Mouse (Mus musculus): ENCODE results near the gene Sugt1. TPM values are rescaled to one million over a fixed set of nuclear protein-coding genes. Genes with fewer than 3 reads are reported as not detected.

The Sugt1 gene
- total RNA-seq, 2 experiments from 2014 or later = 94.6 to 121 TPM

DNA sequence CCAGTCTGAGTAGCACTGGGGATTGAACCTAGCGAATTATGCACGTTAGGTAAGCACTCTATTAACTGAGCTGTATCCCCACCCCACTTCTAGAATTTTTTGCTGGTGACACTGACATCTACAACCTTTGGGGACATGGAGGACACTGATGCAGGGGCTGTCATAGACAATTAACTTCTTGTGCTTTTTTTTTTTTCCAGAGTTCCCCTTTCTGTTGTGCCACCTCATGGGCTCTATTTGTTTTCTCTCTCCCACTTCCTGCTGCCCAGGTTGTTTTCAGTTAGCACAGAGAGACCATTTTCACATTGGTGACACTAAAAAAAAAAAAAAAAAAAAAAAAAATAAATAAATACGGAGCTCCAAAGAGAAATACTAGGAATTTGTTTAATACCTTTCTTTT, 83.5 kb downstream of the Sugt1 start:
- no peak for ATAC-seq (replicated peaks; ENCODE audit: low FRiP score, low TSS enrichment, poor library complexity, severe bottlenecking)

DNA sequence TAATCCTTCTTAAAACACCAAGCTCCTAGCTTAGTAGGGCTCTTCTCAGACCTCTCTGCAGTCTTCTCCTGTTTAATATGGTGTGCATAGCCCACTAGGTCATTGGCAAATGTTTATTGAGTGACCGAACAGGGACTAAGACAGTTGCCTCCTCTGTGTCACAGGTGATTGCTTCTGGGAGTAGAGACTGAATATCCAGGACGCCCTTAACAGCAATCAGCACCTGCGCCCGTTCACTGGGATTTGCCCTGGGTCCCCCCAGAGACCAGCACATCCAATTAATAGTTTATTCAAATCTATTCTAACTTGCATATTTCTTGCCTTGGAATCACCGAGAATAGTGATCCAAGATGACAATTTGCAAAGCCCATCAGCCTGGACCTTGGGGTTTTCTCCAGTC, 85.1 kb downstream of the Sugt1 start:
- no peak for ATAC-seq (replicated peaks; ENCODE audit: low FRiP score, low TSS enrichment, poor library complexity, severe bottlenecking)

DNA sequence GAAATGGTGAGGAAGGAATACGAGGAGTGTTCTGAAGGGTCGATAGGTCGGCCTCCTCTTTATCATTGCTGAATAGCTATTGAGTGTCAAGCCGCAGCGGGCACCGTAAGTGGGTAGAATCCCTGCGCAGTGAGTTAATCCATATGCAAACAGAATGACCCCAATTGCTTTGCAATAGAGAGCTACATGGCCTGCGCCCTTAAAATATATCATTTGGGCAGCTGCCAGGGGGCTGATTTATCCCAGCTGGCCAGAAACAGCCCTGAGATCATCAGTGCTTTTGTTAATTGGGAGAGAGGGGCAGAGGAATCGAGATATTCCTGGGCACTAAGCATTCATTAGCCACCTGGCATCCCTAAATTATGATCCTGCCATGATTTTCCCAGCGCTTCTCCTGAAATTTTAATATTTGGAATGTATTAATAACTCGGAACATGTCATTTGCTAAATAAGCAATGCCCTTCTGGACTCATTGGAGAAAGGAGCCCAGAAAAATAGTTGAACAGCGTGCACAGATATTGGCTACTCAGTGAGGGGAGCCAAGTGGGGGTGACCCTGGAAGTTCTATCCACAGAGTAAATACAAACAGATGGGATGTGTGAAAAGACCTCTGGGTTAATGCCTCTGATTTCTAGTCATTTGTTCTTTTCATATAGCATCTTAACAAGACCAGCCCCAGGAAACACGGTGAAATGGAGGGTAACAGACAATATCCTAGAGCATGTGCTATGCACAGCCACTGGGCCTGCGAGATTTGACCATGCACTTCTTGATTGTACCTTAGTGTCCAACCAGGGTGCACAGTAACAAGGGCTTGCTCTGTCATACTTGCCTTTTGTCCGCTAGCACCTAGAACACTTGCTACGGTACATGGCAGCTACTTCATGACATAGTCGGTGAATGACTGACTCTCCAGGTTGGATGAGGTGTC, 85.9 kb downstream of the Sugt1 start:
- no peak for ATAC-seq (replicated peaks; ENCODE audit: low FRiP score, low TSS enrichment, poor library complexity, severe bottlenecking)

DNA sequence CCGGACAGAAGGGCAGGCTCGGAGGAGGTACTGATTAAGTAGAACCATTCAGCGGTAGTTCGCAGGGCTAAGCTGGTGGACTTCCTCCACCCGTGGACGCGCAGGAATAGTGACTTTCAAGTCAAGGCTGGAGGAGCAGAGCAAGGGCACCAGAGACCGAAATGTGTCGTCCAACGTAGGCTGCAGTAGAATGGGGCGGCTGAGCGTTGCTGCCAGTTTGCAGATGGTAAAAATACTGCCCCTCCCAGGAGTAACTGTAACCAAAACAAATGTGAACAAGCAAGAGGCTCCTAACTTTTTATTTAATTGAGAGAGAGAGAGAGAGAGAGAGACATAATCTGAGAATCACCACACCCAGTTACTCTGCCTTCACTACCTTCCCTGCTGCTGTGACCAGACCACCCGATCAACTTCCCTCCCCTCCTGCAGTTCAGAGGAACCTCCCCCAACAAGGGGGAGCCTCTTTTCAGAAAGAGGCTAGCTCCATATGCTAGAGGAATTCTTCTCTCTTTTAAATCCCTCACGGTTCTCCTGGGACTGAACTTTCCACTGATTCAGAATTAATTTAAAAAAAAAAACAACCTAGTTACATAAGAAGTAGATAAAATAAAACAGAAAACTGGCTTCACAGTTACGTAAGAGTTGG, 89.7 kb downstream of the Sugt1 start:
- no peak for ATAC-seq (replicated peaks; ENCODE audit: low FRiP score, low TSS enrichment, poor library complexity, severe bottlenecking)

DNA sequence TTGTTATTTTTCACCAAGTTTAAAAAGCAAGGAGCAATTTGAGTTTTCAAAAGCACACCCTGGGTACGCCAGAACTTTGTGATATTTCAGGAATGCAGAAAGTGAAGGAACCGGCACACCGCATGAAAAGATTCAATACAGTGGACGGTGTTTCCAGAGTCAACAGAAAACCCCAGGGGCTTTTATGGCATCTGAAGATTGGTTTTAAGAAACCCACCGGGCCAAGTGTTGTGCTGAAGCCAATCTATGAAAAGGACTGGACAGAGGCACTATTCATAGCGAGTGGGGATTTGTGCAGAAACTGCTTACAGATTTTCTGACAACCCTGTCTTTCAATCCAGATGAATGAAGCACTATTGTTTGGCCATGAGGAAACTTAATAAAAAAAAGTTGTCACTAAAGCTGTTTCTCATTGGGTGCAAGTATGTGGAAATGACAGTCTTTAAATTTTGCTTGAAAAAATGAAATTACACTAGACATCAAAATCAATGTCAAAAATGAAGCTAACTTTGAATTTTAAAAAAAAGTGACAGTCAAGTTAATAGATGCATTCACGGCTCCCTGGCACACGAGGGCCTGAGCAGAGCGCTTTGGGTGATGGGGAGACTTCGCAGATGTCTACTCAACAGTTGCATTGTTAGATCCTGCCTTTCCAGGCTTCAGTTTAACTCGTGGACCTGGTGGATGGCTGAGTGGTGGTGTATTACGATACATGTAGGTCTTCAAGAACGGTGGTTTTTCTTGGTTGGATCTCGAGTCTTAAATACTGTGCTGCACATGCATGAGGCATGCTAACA, 90.6 kb downstream of the Sugt1 start:
- ATAC-seq (replicated peaks; ENCODE audit: low FRiP score, low TSS enrichment, poor library complexity, severe bottlenecking) = no peak

DNA sequence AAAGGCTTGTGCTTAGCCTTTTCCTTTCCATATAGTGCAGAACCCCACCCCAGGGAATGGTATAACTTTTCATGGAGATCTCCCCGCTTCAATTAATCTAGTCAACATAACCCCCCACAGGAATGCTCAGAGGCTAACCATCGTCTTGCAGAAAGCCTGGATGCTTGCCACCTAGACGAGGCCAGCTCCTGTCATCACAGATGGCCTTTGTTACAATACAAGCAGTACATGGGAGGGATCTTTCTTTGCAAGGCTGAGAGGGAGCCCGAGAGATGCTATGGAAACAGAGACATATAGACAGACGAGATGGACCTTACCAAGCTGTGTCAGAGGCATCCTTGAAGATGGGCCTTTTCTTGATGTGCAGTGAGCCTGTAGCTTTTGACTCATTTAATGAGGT, 93.2 kb downstream of the Sugt1 start:
- no peak for ATAC-seq (replicated peaks; ENCODE audit: low FRiP score, low TSS enrichment, poor library complexity, severe bottlenecking)

Other genes starting within 250 kb of the Sugt1 start
- 40.3 and 50.0 TPM in 2 replicates for gene Naa16, start 196.9 kb upstream of the Sugt1 start, total RNA-seq (2014; fragmentation: Nextera tagmentation)
- gene Naa16, start 196.9 kb upstream of the Sugt1 start, total RNA-seq (2017) = 34.0 and 47.1 TPM in 2 replicates
- gene Mtrf1, start 189.9 kb upstream of the Sugt1 start, total RNA-seq (2014; fragmentation: Nextera tagmentation) = 6.4 and 7.3 TPM in 2 replicates
- 14.6 and 16.8 TPM in 2 replicates for gene Mtrf1, start 189.9 kb upstream of the Sugt1 start, total RNA-seq (2017)
- 3.7 and 5.7 TPM in 2 replicates for gene Kbtbd7, start 161.2 kb upstream of the Sugt1 start, total RNA-seq (2014; fragmentation: Nextera tagmentation)
- gene Kbtbd7, start 161.2 kb upstream of the Sugt1 start, total RNA-seq (2017) = 9.7 and 10.5 TPM in 2 replicates
- 3.3 and 4.0 TPM in 2 replicates for gene Kbtbd6, start 135.9 kb upstream of the Sugt1 start, total RNA-seq (2014; fragmentation: Nextera tagmentation)
- gene Kbtbd6, start 135.9 kb upstream of the Sugt1 start, total RNA-seq (2017) = 4.4 and 5.1 TPM in 2 replicates
- 51.9 and 58.5 TPM in 2 replicates for gene Elf1, start 106.5 kb upstream of the Sugt1 start, total RNA-seq (2014; fragmentation: Nextera tagmentation)
- 111 and 178 TPM in 2 replicates for gene Elf1, start 106.5 kb upstream of the Sugt1 start, total RNA-seq (2017)
- gene Wbp4, start 106.2 kb upstream of the Sugt1 start, total RNA-seq (2014; fragmentation: Nextera tagmentation) = 26.9 and 33.8 TPM in 2 replicates
- gene Wbp4, start 106.2 kb upstream of the Sugt1 start, total RNA-seq (2017) = 57.3 and 94.9 TPM in 2 replicates
- gene Cnmd, start 74.5 kb downstream of the Sugt1 start, total RNA-seq (2014; fragmentation: Nextera tagmentation) = not detected in 2 replicates
- not detected in 2 replicates for gene Cnmd, start 74.5 kb downstream of the Sugt1 start, total RNA-seq (2017)
- not detected in 2 replicates for gene Pcdh8, start 183.6 kb downstream of the Sugt1 start, total RNA-seq (2014; fragmentation: Nextera tagmentation)
- gene Pcdh8, start 183.6 kb downstream of the Sugt1 start, total RNA-seq (2017) = not detected in 2 replicates